Mouse (Mus musculus) stomach, embryonic 14.5 days (tissue): ENCODE data around the gene Btbd35f30. TPM values are rescaled to one million over a fixed set of nuclear protein-coding genes. Genes with fewer than 3 reads are reported as not detected.
"Not testable (repeated sequence)": the region's sequence is repeated elsewhere in the genome, so short reads cannot be mapped to it uniquely, and the experiment has no call there.

ENCODE experiments used
- ATAC-seq: fragments of 200-750 bp; cut with Nextera tagmentation; 2 replicates; pipeline ENCODE4 v1.8.0; 2017; ENCODE audit warnings: low read depth, moderate TSS enrichment; ENCODE audit not compliant: insufficient number of reproducible peaks, insufficient read depth, low FRiP score
- H3K27ac ChIP-seq: fragments of 300-500 bp; sonication (generic); 2 replicates; pipeline ENCODE4 v1.5.1; 2014; ENCODE audit warnings: mild to moderate bottlenecking, low read length, moderate library complexity, mixed read lengths
- H3K27me3 ChIP-seq: fragments of 300-500 bp; sonication (generic); 2 replicates; pipeline ENCODE4 v1.6.1; 2014; ENCODE audit warnings: low read length, control low read depth, mixed read lengths; ENCODE audit not compliant: control insufficient read depth, insufficient read depth
- H3K36me3 ChIP-seq: fragments of 300-500 bp; sonication (generic); 2 replicates; pipeline ENCODE4 v1.6.1; 2014; ENCODE audit warnings: mild to moderate bottlenecking, control low read depth, low read length, moderate library complexity, mixed read lengths; ENCODE audit not compliant: control insufficient read depth, insufficient read depth
- H3K4me1 ChIP-seq: fragments of 300-500 bp; sonication (generic); 2 replicates; pipeline ENCODE4 v1.6.1; 2014; ENCODE audit warnings: low read length, control low read depth, mixed read lengths; ENCODE audit not compliant: control insufficient read depth, insufficient read depth
- H3K4me2 ChIP-seq: fragments of 300-500 bp; sonication (generic); replicated peaks from 2 replicates; pipeline ENCODE4 v1.6.1; 2014; ENCODE audit warnings: low read depth, low read length, control low read depth
- H3K4me3 ChIP-seq: fragments of 300-500 bp; sonication (generic); 2 replicates; pipeline ENCODE4 v1.5.1; 2014; ENCODE audit warnings: low read depth, low read length, control low read depth
- H3K9ac ChIP-seq: fragments of 300-500 bp; sonication (generic); replicated peaks from 2 replicates; pipeline ENCODE4 v1.6.1; 2014; ENCODE audit warnings: low read depth, mild to moderate bottlenecking, control low read depth, low read length, moderate library complexity, mixed read lengths
- H3K9me3 ChIP-seq: fragments of 300-500 bp; sonication (generic); 2 replicates; pipeline ENCODE4 v1.6.1; 2016; ENCODE audit warnings: low read depth, low read length, control low read depth; ENCODE audit not compliant: control insufficient read depth
- WGBS: fragments of 180-500 bp; shearing (Covaris S2); extraction: QIAGEN DNeasy Blood & Tissue Kit; methylation state at CpG from one replicate; pipeline ENCODE4 v1.1.7; 2014; 5-methylcytosine and 5-hydroxymethylcytosine counted together
- polyA plus RNA-seq: library from polyadenylated mRNA; unstranded; fragments of >200 nt; fragmentation: Nextera tagmentation; extraction: Ambion mirVana; gene quantifications from 2 replicates; pipeline ENCODE4 v1.2.1, GENCODE M21; 2014

Btbd35f30 gene
- not detected in 2 replicates for polyA plus RNA-seq

DNA sequence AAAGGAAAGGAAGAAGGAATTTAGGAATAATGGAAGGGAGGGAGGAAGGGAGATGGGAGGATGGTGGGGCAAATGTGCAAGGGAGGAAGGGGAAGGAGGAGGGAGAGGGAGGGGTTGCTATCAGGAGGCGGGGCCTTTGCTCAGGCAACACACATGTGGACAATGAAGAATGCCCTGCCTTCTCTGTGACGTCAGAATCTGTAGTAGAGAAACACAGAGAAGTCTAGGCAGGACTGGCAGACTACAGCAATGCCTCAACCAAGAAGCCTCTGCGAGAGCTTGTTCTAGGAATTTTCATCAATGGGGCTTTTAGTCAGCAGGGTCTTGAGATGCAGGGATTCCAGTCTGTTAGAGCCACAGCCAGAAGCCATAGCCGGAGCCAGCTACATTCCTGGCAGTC lies at the start of gene Btbd35f30:
Btbd35f30 (plus strand) TSS at position 301 of the 400 bp plus-strand sequence.
- not testable (repeated sequence) for H3K4me1 ChIP-seq, H3K36me3 ChIP-seq, H3K9me3 ChIP-seq, H3K27ac ChIP-seq, H3K4me3 ChIP-seq, H3K27me3 ChIP-seq, H3K9ac ChIP-seq, ATAC-seq, H3K4me2 ChIP-seq
- WGBS = no CpG with 5 or more reads among the region's 4 CpGs

DNA sequence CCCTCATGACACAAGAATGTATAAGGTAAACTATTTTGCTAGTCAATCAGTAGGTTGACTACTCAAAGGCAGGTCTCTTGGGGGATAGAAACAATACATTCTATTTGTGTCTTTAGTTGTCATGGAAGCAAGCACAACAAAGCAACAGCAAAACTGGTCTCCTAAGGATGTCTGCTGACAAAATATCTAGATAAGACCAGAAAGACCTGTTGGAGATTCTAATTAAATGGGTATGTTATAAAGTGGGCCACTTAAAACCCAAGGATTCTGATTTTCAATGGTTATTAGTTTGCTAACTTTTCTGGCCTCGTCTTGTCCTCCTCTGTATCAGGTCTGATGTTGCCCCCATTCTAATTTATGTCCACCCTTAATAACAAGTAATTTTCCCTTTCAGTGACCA lies 47.0 kb downstream of the Btbd35f30 start, which contains the start of gene Gm21789:
Gm21789 (plus strand) TSS at position 301 of the 400 bp plus-strand sequence.
- not testable (repeated sequence) for H3K4me1 ChIP-seq, ATAC-seq, H3K27ac ChIP-seq, H3K27me3 ChIP-seq, H3K36me3 ChIP-seq, H3K4me3 ChIP-seq, H3K9ac ChIP-seq, H3K4me2 ChIP-seq, H3K9me3 ChIP-seq
- WGBS = no CpG with 5 or more reads among the region's 1 CpGs

Other genes starting within 250 kb of the Btbd35f30 start
- gene Gm5926, start 243.9 kb upstream of the Btbd35f30 start, polyA plus RNA-seq = not detected in 2 replicates
- not detected in 2 replicates for gene Btbd35f21, start 168.5 kb upstream of the Btbd35f30 start, polyA plus RNA-seq
- not detected in 2 replicates for gene Gm21789, start 47.1 kb downstream of the Btbd35f30 start, polyA plus RNA-seq
- not detected in 2 replicates for gene Btbd35f5, start 79.3 kb downstream of the Btbd35f30 start, polyA plus RNA-seq